Mouse (Mus musculus) spleen, adult 2 months (tissue): ENCODE data around the gene H2afy. TPM values are rescaled to one million over a fixed set of nuclear protein-coding genes. Genes with fewer than 3 reads are reported as not detected.

Source experiments
- DNase-seq, 2 experiments: peaks; one replicate each; pipeline versions ENCODE4 v3.0.0 to v3.0.0-alpha.2; 2012 to 2021; ENCODE audit warnings: low spot score in 2 of 2, low read depth in 1 of 2
- H3K27ac ChIP-seq: fragments of 200-500 bp; 2 replicates; pipeline ENCODE4 v1.5.1; 2012; ENCODE audit warnings: low read length, inconsistent platforms; ENCODE audit not compliant: insufficient read depth
- H3K27me3 ChIP-seq: fragments of 200-500 bp; 2 replicates; pipeline ENCODE4 v1.6.1; 2012; ENCODE audit warnings: mild to moderate bottlenecking, moderate library complexity, low read length, inconsistent platforms; ENCODE audit not compliant: control insufficient read depth, insufficient read depth
- H3K36me3 ChIP-seq: fragments of 200-500 bp; 2 replicates; pipeline ENCODE4 v1.6.1; 2012; ENCODE audit warnings: mild to moderate bottlenecking, low read length, inconsistent platforms; ENCODE audit not compliant: control insufficient read depth, insufficient read depth
- H3K4me1 ChIP-seq: fragments of 200-500 bp; 2 replicates; pipeline ENCODE4 v1.6.1; 2011; ENCODE audit warnings: inconsistent platforms; ENCODE audit not compliant: control insufficient read depth, insufficient read depth, insufficient read length
- H3K4me3 ChIP-seq: fragments of 200-500 bp; 2 replicates; pipeline ENCODE4 v1.5.1; 2011; ENCODE audit warnings: mild to moderate bottlenecking, inconsistent platforms; ENCODE audit not compliant: insufficient read depth, insufficient read length; ENCODE audit errors: extremely low read depth
- CTCF ChIP-seq: fragments of 200-500 bp; IDR thresholded peaks from 2 replicates; pipeline ENCODE4 v1.5.1; 2011; ENCODE audit warnings: mild to moderate bottlenecking, inconsistent platforms; ENCODE audit not compliant: insufficient read depth, insufficient read length, insufficient replicate concordance; ENCODE audit errors: extremely low read depth
- POLR2A ChIP-seq: fragments of 200-500 bp; IDR thresholded peaks from 2 replicates; pipeline ENCODE4 v1.6.1; 2011; ENCODE audit warnings: low read depth, low read length, inconsistent platforms
- WGBS: fragments of 180-500 bp; shearing (Covaris S2); methylation state at CpG from one replicate; pipeline ENCODE4 v1.1.7; 2018; 5-methylcytosine and 5-hydroxymethylcytosine counted together
- polyA plus RNA-seq: library from polyadenylated mRNA; depleted of rRNA; stranded (reverse); fragments of >200 nt; gene quantifications from 2 replicates; pipeline ENCODE4 v1.2.3, GENCODE M21; 2012; rRNA removed

Gene H2afy
- polyA plus RNA-seq, 1 experiment = 125 TPM

DNA sequence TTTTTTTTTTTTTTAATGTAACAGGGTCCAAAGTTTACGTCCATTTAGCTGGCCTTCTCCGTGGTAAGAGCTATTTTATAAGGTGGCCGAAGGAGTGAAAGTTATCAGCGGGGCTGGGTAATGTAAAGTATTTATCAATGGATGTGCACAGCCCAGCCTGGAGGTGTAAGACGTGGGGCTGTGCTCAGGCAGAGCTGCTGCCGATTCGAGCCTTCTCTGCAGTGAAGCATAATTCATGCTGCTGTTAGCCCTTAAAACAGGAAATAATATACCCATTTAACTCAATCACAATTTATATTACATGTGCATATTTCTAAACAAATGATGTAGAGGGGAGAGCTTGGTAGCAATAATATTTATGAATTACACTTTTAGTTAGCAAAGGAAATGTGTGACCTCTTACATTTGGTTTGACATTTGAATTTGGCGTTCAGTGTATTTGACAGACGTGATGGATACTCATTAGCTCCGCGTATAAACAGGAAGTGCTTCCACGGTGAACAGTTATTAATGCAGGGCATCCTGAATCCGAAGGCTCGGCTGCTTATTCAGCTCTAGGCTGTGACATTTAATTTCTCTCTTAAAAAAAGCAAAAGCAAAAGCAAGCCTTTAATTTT lies 111.6 kb downstream of the H2afy start:
- 40% methylated on average over 14 of the region's 14 CpGs for WGBS
- no peaks in the 10 kb centered on the region for H3K27me3 ChIP-seq
- H3K36me3 ChIP-seq = no peaks in the 10 kb centered on the region
- no peak for DNase-seq
- H3K4me1 ChIP-seq = no peaks in the 10 kb centered on the region
- no peak overlapping the region for H3K27ac ChIP-seq
- no peak overlapping the region for H3K4me3 ChIP-seq
- TF ChIP-seq POLR2A (no peak), CTCF (no peak)

Other genes with a start within 250 kb of the H2afy start
- 20.8 and 26.8 TPM in 2 replicates for gene Tifab, start 42.5 kb upstream of the H2afy start, polyA plus RNA-seq
- gene Neurog1, start 115.8 kb upstream of the H2afy start, polyA plus RNA-seq = not detected in 2 replicates
- gene Cxcl14, start 160.2 kb upstream of the H2afy start, polyA plus RNA-seq = 0.43 and 0.46 TPM in 2 replicates